Mouse (Mus musculus): ENCODE data around the gene Hk2. TPM values are rescaled to one million over a fixed set of nuclear protein-coding genes. Genes with fewer than 3 reads are reported as not detected.

Gene Hk2
- polyA plus RNA-seq, 1 experiment from 2014 or later = 11.2 TPM

DNA sequence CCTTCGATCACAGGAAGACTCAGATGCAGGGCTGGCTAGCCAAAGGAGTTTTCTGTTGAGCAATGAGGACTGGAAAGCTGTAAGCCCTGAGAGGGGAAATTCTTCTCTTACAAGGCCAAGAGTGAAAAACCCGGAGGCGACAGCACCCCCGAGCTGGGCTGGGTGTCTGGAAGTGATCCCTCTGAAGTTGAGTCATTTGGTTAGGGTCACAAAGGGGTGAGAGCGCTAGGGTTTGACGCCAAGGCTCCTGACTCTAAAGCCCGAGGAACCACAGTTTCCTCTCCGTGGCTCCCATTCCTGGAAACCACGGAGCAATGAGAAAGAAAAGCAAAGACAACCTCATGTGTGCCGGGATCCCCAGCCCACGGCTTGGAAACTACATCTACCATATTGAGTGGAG lies 21.2 kb downstream of the Hk2 start:
- Histone ChIP-seq H3K4me3 (no peak overlapping the region), H3K4me1 (no peaks in the 10 kb centered on the region), H3K9me3 (no peaks in the 10 kb centered on the region), H3K27ac (replicated peaks) (no peak overlapping the region), H3K27me3 (no peaks in the 10 kb centered on the region), H3K4me2 (replicated peaks) (no peak overlapping the region), H3K36me3 (peaks cover 4% of the 10 kb centered on the region), H3K9ac (replicated peaks) (no peak overlapping the region)
- WGBS = 81% methylated on average over 11 of the region's 11 CpGs
- no peak for ATAC-seq (ENCODE audit: low FRiP score, low read depth)

DNA sequence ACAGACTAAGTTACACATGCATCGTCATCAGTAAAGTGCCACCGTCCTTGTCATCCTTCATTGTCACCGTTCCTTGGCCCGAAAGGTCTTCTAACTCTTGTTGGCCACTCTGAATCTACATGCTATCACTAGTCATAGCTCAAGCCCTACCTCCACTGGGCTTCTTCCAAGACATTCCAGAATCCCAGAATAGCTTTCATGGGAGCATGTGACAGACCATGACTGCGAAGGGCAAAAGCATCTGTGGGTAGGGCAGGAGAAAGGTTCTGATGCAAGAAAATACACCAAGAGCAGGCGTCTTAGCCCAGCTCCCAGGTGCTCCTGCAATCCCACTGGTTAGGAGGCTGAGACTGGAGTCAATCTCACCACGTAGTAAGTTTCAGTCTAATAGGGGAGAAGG lies 22.5 kb downstream of the Hk2 start:
- Histone ChIP-seq H3K36me3 (peaks cover 4% of the 10 kb centered on the region; the same call in 1 of the 2 replicates), H3K9ac (replicated peaks) (no peak overlapping the region), H3K9me3 (no peaks in the 10 kb centered on the region), H3K27ac (replicated peaks) (no peak overlapping the region), H3K27me3 (no peaks in the 10 kb centered on the region), H3K4me1 (no peaks in the 10 kb centered on the region), H3K4me3 (no peak overlapping the region), H3K4me2 (replicated peaks) (no peak overlapping the region)
- no peak for ATAC-seq (ENCODE audit: low FRiP score, low read depth)
- WGBS = 95% methylated on average over 7 of the region's 7 CpGs

GRCm38 (mm10) chr6:82751031-82751430 lies 23.2 kb downstream of the Hk2 start:
- 96% methylated on average over 11 of the region's 11 CpGs for WGBS
- Histone ChIP-seq H3K27ac (replicated peaks) (no peak overlapping the region), H3K27me3 (no peaks in the 10 kb centered on the region), H3K9me3 (no peaks in the 10 kb centered on the region), H3K4me3 (no peak overlapping the region), H3K4me1 (no peaks in the 10 kb centered on the region), H3K4me2 (replicated peaks) (no peak overlapping the region), H3K9ac (replicated peaks) (no peak overlapping the region), H3K36me3 (peaks cover 4% of the 10 kb centered on the region; the same call in 1 of the 2 replicates)
- ATAC-seq (ENCODE audit: low FRiP score, low read depth) = no peak

GRCm38 (mm10) chr6:82750063-82750462 lies 24.2 kb downstream of the Hk2 start:
- Histone ChIP-seq H3K4me3 (no peak overlapping the region), H3K27me3 (no peaks in the 10 kb centered on the region), H3K9ac (replicated peaks) (no peak overlapping the region), H3K36me3 (peaks cover 4% of the 10 kb centered on the region; the same call in 1 of the 2 replicates), H3K9me3 (no peaks in the 10 kb centered on the region), H3K27ac (replicated peaks) (no peak overlapping the region), H3K4me2 (replicated peaks) (no peak overlapping the region), H3K4me1 (no peaks in the 10 kb centered on the region)
- ATAC-seq (ENCODE audit: low FRiP score, low read depth) = no peak
- WGBS = 56% methylated on average over 2 of the region's 2 CpGs

GRCm38 (mm10) chr6:82748106-82748672 lies 26.1 kb downstream of the Hk2 start:
- ATAC-seq (ENCODE audit: low FRiP score, low read depth) = no peak
- Histone ChIP-seq H3K4me2 (replicated peaks) (no peak overlapping the region), H3K27me3 (no peaks in the 10 kb centered on the region), H3K27ac (replicated peaks) (no peak overlapping the region), H3K4me3 (no peak overlapping the region), H3K9ac (replicated peaks) (no peak overlapping the region), H3K36me3 (peaks cover 7% of the 10 kb centered on the region), H3K9me3 (no peaks in the 10 kb centered on the region), H3K4me1 (no peaks in the 10 kb centered on the region)
- 92% methylated on average over 9 of the region's 9 CpGs for WGBS

GRCm38 (mm10) chr6:82747085-82747484 lies 27.2 kb downstream of the Hk2 start:
- peaks cover 13% of the 10 kb centered on the region for H3K36me3 ChIP-seq

DNA sequence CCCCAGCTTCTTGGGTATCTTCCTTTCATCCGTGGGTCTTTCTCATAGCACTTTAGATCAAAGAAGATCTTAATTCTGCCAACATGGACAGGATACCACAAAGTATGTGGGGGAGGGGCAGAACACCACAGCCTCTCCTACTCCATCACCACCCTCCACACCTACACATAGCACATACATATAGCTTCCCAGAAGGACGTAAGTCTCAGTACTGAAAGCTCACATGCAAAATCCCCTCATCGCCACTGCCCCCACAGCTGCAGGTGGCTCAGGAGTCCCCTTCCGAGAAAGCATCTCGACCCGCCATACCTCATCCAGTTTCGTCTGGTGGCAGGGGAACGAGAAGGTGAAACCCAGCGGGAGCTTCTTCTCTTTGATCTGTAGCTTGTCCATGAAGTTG lies 29.7 kb downstream of the Hk2 start:
- Histone ChIP-seq H3K4me2 (replicated peaks) (no peak overlapping the region), H3K9ac (replicated peaks) (no peak overlapping the region), H3K4me3 (no peak overlapping the region), H3K4me1 (no peaks in the 10 kb centered on the region), H3K36me3 (peaks cover 10% of the 10 kb centered on the region; the same call in 1 of the 2 replicates), H3K9me3 (no peaks in the 10 kb centered on the region), H3K27me3 (no peaks in the 10 kb centered on the region), H3K27ac (replicated peaks) (no peak overlapping the region)
- no peak for ATAC-seq (ENCODE audit: low FRiP score, low read depth)
- WGBS = 91% methylated on average over 9 of the region's 9 CpGs

More at GRCm38 (mm10) chr6:82747085-82747484, 27.2 kb downstream of the Hk2 start:
- Histone ChIP-seq H3K9ac (replicated peaks) (no peak overlapping the region), H3K27me3 (no peaks in the 10 kb centered on the region), H3K27ac (replicated peaks) (no peak overlapping the region), H3K4me3 (no peak overlapping the region), H3K9me3 (no peaks in the 10 kb centered on the region), H3K4me1 (no peaks in the 10 kb centered on the region), H3K4me2 (replicated peaks) (no peak overlapping the region)
- no peak for ATAC-seq (ENCODE audit: low FRiP score, low read depth)
- 76% methylated on average over 5 of the region's 5 CpGs for WGBS

DNA sequence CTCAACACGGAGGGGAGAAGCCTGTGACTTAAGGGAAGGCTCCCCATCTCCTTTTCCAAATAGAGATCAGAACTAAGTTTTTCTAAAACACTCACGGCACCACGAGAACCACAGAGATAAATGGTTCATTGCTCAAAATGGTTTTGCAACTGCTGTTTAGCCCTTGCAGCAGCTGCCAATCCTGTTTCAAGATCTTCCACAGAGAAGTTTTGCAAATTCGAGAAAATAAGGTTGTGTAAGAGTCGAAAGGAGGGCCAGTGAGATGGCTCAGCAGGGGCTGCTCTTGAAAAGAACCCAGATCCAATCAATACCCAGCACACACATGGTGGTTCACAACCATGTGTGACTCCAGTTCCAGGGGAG lies 32.8 kb downstream of the Hk2 start:
- H3K36me3 ChIP-seq = peaks cover 25% of the 10 kb centered on the region
- ATAC-seq (ENCODE audit: low FRiP score, low read depth) = no peak

DNA sequence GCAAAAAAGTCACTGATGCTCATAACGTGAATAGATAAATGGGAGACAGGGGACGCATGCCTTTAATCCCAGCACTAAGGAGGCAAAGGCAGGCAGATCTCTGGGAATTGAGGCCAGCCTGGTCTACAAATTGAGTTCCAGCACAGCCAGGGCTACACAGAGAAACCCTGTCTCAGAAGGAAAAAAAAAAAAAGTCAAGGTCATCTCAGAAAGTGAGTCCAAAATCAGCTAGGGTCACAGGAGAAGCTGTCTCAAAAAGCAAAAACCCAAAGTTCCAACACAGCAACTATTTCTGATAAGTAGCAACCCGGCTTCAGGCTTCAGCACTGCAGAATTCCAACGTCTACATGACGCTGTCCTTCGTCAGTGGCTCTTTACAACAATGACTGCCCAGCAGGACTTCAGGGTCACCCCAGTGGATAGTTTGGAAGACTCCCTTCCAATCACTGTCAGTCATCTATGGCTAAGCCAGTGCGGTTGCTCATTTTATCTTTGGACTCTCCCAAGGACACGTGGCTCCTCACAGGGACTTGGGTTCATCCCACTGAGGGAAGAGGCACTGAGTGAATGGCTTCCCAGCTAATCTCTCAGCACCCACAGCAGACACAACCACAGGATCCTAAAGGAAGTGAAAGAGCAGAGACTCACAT lies 33.3 kb downstream of the Hk2 start:
- Histone ChIP-seq H3K9me3 (no peaks in the 10 kb centered on the region), H3K27me3 (no peaks in the 10 kb centered on the region), H3K9ac (replicated peaks) (no peak overlapping the region), H3K27ac (replicated peaks) (no peak overlapping the region), H3K36me3 (peaks cover 28% of the 10 kb centered on the region), H3K4me3 (no peak overlapping the region), H3K4me2 (replicated peaks) (no peak overlapping the region), H3K4me1 (no peaks in the 10 kb centered on the region)
- 81% methylated on average over 8 of the region's 8 CpGs for WGBS
- ATAC-seq (ENCODE audit: low FRiP score, low read depth) = no peak

More for the DNA sequence above, 32.8 kb downstream of the Hk2 start:
- no peak overlapping the region for H3K9ac ChIP-seq (replicated peaks)
- H3K27ac ChIP-seq (replicated peaks) = no peak overlapping the region
- H3K27me3 ChIP-seq = no peaks in the 10 kb centered on the region
- H3K4me3 ChIP-seq = no peak overlapping the region
- no peak overlapping the region for H3K4me2 ChIP-seq (replicated peaks)
- no peaks in the 10 kb centered on the region for H3K9me3 ChIP-seq
- no peaks in the 10 kb centered on the region for H3K4me1 ChIP-seq
- 91% methylated on average over 5 of the region's 5 CpGs for WGBS

DNA sequence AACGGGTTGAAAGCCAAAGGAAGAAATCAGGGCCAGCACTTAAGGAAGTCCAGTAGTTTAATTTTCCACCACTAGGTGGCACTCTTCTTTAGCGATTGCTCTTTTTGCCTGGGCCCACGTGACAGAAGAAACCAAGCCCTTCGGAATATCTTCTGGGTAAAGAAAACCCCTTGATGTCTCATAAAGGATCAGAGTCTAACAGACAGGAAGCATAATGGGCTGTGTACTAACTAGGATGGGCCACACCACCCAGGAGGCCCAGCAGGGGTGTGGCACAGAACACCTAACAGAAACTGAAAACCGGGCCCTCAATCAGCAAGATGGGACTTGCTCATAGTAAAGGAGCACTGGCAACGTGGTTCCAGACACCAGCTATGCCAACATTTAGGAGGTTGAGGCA lies 34.0 kb downstream of the Hk2 start:
- Histone ChIP-seq H3K9me3 (no peaks in the 10 kb centered on the region), H3K9ac (replicated peaks) (no peak overlapping the region), H3K4me3 (no peak overlapping the region), H3K27me3 (no peaks in the 10 kb centered on the region), H3K27ac (replicated peaks) (no peak overlapping the region), H3K4me2 (replicated peaks) (0 out of 2 replicates have a peak overlapping the region, but pooled peaks have one; percentile 17), H3K36me3 (peaks cover 28% of the 10 kb centered on the region), H3K4me1 (no peaks in the 10 kb centered on the region)
- ATAC-seq (ENCODE audit: low FRiP score, low read depth) = peak; percentile 35; the same call in 1 of the 2 replicates
- WGBS = 34% methylated on average over 6 of the region's 6 CpGs

GRCm38 (mm10) chr6:82737634-82738540 lies 36.4 kb downstream of the Hk2 start:
- H3K9ac ChIP-seq (replicated peaks) = no peak overlapping the region
- no peak for ATAC-seq (ENCODE audit: low FRiP score, low read depth)
- 94% methylated on average over 27 of the region's 27 CpGs for WGBS
- no peaks in the 10 kb centered on the region for H3K27me3 ChIP-seq
- H3K4me2 ChIP-seq (replicated peaks) = no peak overlapping the region
- no peak overlapping the region for H3K4me3 ChIP-seq
- no peaks in the 10 kb centered on the region for H3K4me1 ChIP-seq
- no peaks in the 10 kb centered on the region for H3K9me3 ChIP-seq
- H3K27ac ChIP-seq (replicated peaks) = no peak overlapping the region
- peaks cover 25% of the 10 kb centered on the region for H3K36me3 ChIP-seq

Data from midbrain, embryonic 12.5 days (tissue).